Mouse (Mus musculus) CH12.LX (cell line): ENCODE results near the gene Exoc6.

Source experiments
- CHD2 ChIP-seq: IDR thresholded peaks from 2 replicates; pipeline ENCODE4 v1.6.1; 2011; ENCODE audit warnings: low read length, improper control_type of control experiment
- CTCF ChIP-seq, 2 experiments: IDR thresholded peaks in 1 of 2; conservative IDR thresholded peaks in 1 of 2; 2 replicates each; pipeline ENCODE4 v1.5.1; 2011 to 2012; ENCODE audit warnings: low read depth in 2 of 2, low read length in 2 of 2, improper control_type of control experiment in 1 of 2, inconsistent platforms in 1 of 2, mild to moderate bottlenecking in 1 of 2, moderate library complexity in 1 of 2
- MAFK ChIP-seq: IDR thresholded peaks from 2 replicates; pipeline ENCODE4 v1.6.1; 2011; ENCODE audit warnings: low read length, improper control_type of control experiment; ENCODE audit not compliant: insufficient replicate concordance
- TCF12 ChIP-seq: IDR thresholded peaks from 2 replicates; pipeline ENCODE4 v1.6.1; 2014; ENCODE audit warnings: low read depth, mild to moderate bottlenecking, inconsistent platforms, low read length, improper control_type of control experiment
- ZKSCAN1 ChIP-seq: IDR thresholded peaks from 2 replicates; pipeline ENCODE4 v1.6.1; 2012; ENCODE audit warnings: low read depth, inconsistent platforms, low read length, improper control_type of control experiment, borderline replicate concordance

DNA sequence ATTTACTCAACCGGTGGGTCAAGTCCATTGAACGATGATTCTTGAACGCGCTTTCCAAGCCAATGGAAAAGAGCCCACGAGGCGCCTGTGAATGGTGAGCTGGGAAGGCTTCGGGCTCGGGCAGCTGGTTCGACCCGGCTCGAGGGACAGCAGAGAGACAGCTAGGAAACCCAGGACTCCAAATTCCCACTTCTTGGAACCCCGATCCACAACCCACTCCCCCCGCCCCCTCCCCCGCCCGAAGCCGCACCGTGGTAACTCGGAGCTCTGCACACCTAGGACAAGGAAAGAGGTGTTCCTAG lies 147.1 kb downstream of the Exoc6 start:
- TF ChIP-seq ZKSCAN1 (no peak), CTCF (conservative IDR thresholded peaks at IDR 0.05 in 1 of 2, IDR thresholded peaks at IDR 0.05 in 1 of 2; ENCODE audit: low read depth in 2 of 2, low read length in 2 of 2) (no peak), MAFK (no peak), TCF12 (no peak), CHD2 (no peak)
